Mouse (Mus musculus): ENCODE data around the gene Snrpg. TPM values are rescaled to one million over a fixed set of nuclear protein-coding genes. Genes with fewer than 3 reads are reported as not detected.

Snrpg gene
- total RNA-seq, 1 experiment from 2014 or later: 463 TPM

GRCm38 (mm10) chr6:86399995-86400394 is 28.9 kb downstream of the Snrpg start:
- DNase-seq: no peak

- peak; percentile 67 for DNase-seq
These were observed 29.9 kb downstream of the Snrpg start for GRCm38 (mm10) chr6:86400972-86401371.

- DNase-seq: no peak
These were observed 31.8 kb downstream of the Snrpg start for GRCm38 (mm10) chr6:86402681-86403607.

GRCm38 (mm10) chr6:86403728-86404099 is 32.6 kb downstream of the Snrpg start:
- DNase-seq: peak; percentile 83

- peak; percentile 97 for DNase-seq
These were observed 33.2 kb downstream of the Snrpg start, which contains the start of gene Tia1 for GRCm38 (mm10) chr6:86404100-86404861. Gene Tia1, plus strand, starts transcription at chr6:86404219.

GRCm38 (mm10) chr6:86404996-86405395 is 33.9 kb downstream of the Snrpg start:
- no peak for DNase-seq

GRCm38 (mm10) chr6:86406306-86406705 is 35.2 kb downstream of the Snrpg start:
- no peak for DNase-seq

- DNase-seq: no peak
These were observed 47.6 kb downstream of the Snrpg start for GRCm38 (mm10) chr6:86418711-86419110.

GRCm38 (mm10) chr6:86419239-86419638 is 48.1 kb downstream of the Snrpg start:
- no peak for DNase-seq

- DNase-seq: no peak
These were observed 49.4 kb downstream of the Snrpg start for GRCm38 (mm10) chr6:86420491-86420890.

GRCm38 (mm10) chr6:86426358-86426757 is 55.3 kb downstream of the Snrpg start, which contains the start of gene Gm44790:
Gene Gm44790, plus strand, starts transcription at chr6:86426658.
- no peak for DNase-seq

Other genes starting within 250 kb of the Snrpg start
- gene Tgfa, start 176.1 kb upstream of the Snrpg start, total RNA-seq (2021): 16.8 and 22.4 TPM in 2 replicates
- 114 and 132 TPM in 2 replicates for gene Fam136a, start 5.7 kb upstream of the Snrpg start, total RNA-seq (2021)
- gene Pcyox1, start 25.9 kb downstream of the Snrpg start, total RNA-seq (2021): 208 and 254 TPM in 2 replicates
- gene Tia1, start 32.9 kb downstream of the Snrpg start, total RNA-seq (2021): 82.0 and 85.8 TPM in 2 replicates
- not detected in 2 replicates for gene Gm44790, start 55.4 kb downstream of the Snrpg start, total RNA-seq (2021)
- gene C87436, start 67.1 kb downstream of the Snrpg start, total RNA-seq (2021): 26.0 and 31.3 TPM in 2 replicates
- gene Pcbp1, start 155.0 kb downstream of the Snrpg start, total RNA-seq (2021): 296 and 313 TPM in 2 replicates